Mouse (Mus musculus) layer of hippocampus, postnatal 10 days (tissue): ENCODE results near the gene Soat2. TPM values are rescaled to one million over a fixed set of nuclear protein-coding genes. Genes with fewer than 3 reads are reported as not detected.

ENCODE experiments used
- total RNA-seq, 2 experiments: library from RNA; stranded (reverse); gene quantifications; 2 replicates each; pipeline ENCODE4 v1.2.3; 2021

Soat2 gene
- total RNA-seq, 2 experiments from 2014 or later: not detected

Other genes with a start within 250 kb of the Soat2 start
- not detected for gene Krt4, start 225.8 kb upstream of the Soat2 start, total RNA-seq
- gene Krt79, start 210.2 kb upstream of the Soat2 start, total RNA-seq: under 1 TPM; 0.34 to 0.51 TPM
- not detected for gene Krt78, start 196.2 kb upstream of the Soat2 start, total RNA-seq
- under 1 TPM in 1 of 2 experiments, not detected in 1; 0.71 TPM for gene Krt8, start 146.0 kb upstream of the Soat2 start, total RNA-seq
- gene Krt18, start 122.3 kb upstream of the Soat2 start, total RNA-seq: 1 to 10 TPM in 1 of 2 experiments, under 1 TPM in 1; 0.85 to 1.6 TPM
- 100 to 1,000 TPM; 178 to 181 TPM for gene Eif4b, start 76.8 kb upstream of the Soat2 start, total RNA-seq
- 10 to 100 TPM; 13.4 to 16.8 TPM for gene Tns2, start 50.1 kb upstream of the Soat2 start, total RNA-seq
- 100 to 1,000 TPM; 148 to 163 TPM for gene Spryd3, start 14.3 kb upstream of the Soat2 start, total RNA-seq
- gene Igfbp6, start 6.2 kb upstream of the Soat2 start, total RNA-seq: 1 to 10 TPM; 2.3 to 3.1 TPM
- gene Zfp740, start 52.7 kb downstream of the Soat2 start, total RNA-seq: 10 to 100 TPM; 64.4 to 68.3 TPM
- gene Csad, start 54.2 kb downstream of the Soat2 start, total RNA-seq: 10 to 100 TPM; 33.0 to 38.7 TPM
- 1 to 10 TPM; 1.3 to 2.5 TPM for gene Itgb7, start 81.4 kb downstream of the Soat2 start, total RNA-seq
- 10 to 100 TPM; 12.5 to 15.6 TPM for gene Rarg, start 107.0 kb downstream of the Soat2 start, total RNA-seq
- gene Gm9918, start 120.0 kb downstream of the Soat2 start, total RNA-seq: not detected
- gene Mfsd5, start 128.9 kb downstream of the Soat2 start, total RNA-seq: 10 to 100 TPM; 33.3 to 33.9 TPM
- 1 to 10 TPM; 4.5 to 6.2 TPM for gene Espl1, start 145.7 kb downstream of the Soat2 start, total RNA-seq
- gene Pfdn5, start 175.6 kb downstream of the Soat2 start, total RNA-seq: 100 to 1,000 TPM; 379 to 390 TPM
- 10 to 100 TPM; 61.8 to 62.8 TPM for gene Myg1, start 181.2 kb downstream of the Soat2 start, total RNA-seq
- gene Aaas, start 200.2 kb downstream of the Soat2 start, total RNA-seq: 10 to 100 TPM; 23.2 to 26.3 TPM
- gene Sp7, start 216.7 kb downstream of the Soat2 start, total RNA-seq: under 1 TPM; 0.18 to 0.27 TPM